Mouse (Mus musculus) naive thymus-derived CD4-positive, alpha-beta T cell, adult 5 months (primary cell): Measurements from ENCODE around the gene Plac1. TPM values are rescaled to one million over a fixed set of nuclear protein-coding genes. Genes with fewer than 3 reads are reported as not detected.

Experiments
- polyA plus RNA-seq: library from polyadenylated mRNA; unstranded; fragments of 100-300 nt; shearing (Covaris generic); gene quantifications from one replicate; pipeline ENCODE4 v1.2.1, GENCODE M21; 2017

The Plac1 gene
- not detected for polyA plus RNA-seq

GRCm38 (mm10) chrX:53240011-53240410, at the start of gene Plac1:
Gene Plac1 (minus strand): TSS chrX:53240111.

DNA sequence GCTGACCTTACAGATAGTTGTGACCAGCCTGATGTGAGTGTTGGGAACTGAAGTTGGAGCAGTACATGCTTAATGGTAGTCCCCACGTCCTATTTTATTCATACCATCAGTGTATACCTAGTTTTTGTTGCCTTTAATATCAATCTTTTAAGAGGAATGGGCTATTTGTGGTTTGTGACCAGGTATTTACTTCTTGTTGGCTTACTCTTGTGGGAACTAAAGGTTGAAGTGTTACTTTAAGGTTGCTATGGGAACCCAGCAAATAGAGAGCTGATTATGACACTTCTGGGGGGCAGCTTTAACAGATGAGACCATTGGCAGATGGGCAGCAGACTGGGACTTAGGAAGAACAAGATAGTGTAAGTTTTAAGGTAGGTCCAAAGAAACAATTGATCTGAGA, 33.2 kb upstream of the Plac1 start, which contains the start of gene Fam122c:
Gene Fam122c (plus strand): TSS at position 301 of the 400 bp plus-strand sequence.

GRCm38 (mm10) chrX:53269289-53270062, 29.6 kb upstream of the Plac1 start, which contains the start of gene Fam122b:
Gene Fam122b (minus strand): TSS chrX:53269805.

Other genes starting within 250 kb of the Plac1 start
- 9.8 TPM for gene Fam122b, start 29.7 kb upstream of the Plac1 start, polyA plus RNA-seq
- gene Fam122c, start 33.3 kb upstream of the Plac1 start, polyA plus RNA-seq, result not detected
- gene Mospd1, start 130.4 kb upstream of the Plac1 start, polyA plus RNA-seq, result 14.4 TPM
- gene Etd, start 194.8 kb upstream of the Plac1 start, polyA plus RNA-seq, result not detected